Mouse (Mus musculus) ZHBTc4 (cell line): Measurements from ENCODE around the gene Cideb.

ENCODE experiments used
- DNase-seq: peaks from one replicate; pipeline ENCODE4 v3.0.0-alpha.2; 2011; ENCODE audit warnings: low read depth, low spot score

Cideb gene

DNA sequence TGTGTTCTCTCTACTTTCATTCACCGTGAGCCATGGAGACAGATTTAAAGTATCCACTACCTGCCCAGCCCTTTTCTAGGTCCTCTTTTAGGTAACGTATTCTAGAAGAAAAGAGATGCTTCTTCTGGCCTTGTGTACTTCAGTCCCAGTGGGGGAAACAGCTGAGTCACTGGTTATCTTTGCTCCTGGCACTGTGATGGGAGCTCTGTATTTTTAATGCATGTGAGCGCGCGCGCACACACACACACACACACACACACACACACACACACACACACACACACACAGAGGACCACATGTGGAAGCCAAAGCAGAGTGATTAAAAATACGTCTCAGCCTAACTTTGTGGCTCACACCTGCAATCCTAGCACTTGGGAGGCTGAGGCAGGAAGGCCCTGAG is 34.8 kb downstream of the Cideb start:
- DNase-seq, result no peak

- DNase-seq, result no peak
These were observed 35.8 kb downstream of the Cideb start for GRCm38 (mm10) chr14:55722438-55722945.

GRCm38 (mm10) chr14:55721700-55722437 is 36.4 kb downstream of the Cideb start, which contains the start of gene Rabggta:
TSS of gene Rabggta (minus strand) at chr14:55722263.
- peak; percentile 98 for DNase-seq

DNA sequence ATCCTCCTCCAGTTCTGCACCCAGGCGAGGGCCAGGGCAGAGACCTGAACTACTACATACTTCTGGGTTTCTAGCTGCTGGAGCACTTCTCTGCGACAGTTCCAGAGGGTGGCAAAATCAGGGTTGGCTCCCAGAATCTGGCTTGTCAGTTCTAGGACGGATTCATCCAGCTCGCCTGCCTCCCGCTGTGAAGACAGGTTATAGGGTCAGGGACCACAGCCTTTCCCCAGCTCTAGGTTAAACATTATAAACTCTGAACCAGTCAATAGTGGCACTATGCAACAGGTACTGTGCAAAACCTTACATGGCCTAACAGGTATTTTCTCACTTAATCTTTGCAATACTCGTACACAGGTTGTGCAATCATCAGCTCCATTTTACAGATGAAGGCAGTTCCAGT is 37.2 kb downstream of the Cideb start:
- no peak for DNase-seq

DNA sequence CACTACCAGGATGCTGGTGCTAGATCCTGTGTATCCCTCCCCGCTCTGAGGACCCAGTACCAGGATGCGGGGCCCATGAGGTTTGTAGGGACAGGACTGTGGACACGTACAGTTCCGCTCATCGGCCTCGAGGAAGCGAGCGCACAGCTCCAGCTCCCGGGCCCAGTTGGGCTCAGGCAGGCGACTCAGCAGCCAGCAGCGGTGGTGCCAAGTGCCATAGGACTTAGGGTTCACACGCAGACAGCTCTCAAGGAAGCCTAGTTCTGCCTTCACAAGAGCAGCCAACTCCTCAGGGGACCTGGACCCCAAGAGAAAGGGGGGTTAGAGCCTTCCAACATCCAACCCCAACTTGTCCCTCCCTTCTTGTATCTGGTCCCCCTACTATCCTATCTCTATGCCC is 37.6 kb downstream of the Cideb start:
- DNase-seq, result no peak

- peak; percentile 33 for DNase-seq
These were observed 38.5 kb downstream of the Cideb start for GRCm38 (mm10) chr14:55719737-55720136.

DNA sequence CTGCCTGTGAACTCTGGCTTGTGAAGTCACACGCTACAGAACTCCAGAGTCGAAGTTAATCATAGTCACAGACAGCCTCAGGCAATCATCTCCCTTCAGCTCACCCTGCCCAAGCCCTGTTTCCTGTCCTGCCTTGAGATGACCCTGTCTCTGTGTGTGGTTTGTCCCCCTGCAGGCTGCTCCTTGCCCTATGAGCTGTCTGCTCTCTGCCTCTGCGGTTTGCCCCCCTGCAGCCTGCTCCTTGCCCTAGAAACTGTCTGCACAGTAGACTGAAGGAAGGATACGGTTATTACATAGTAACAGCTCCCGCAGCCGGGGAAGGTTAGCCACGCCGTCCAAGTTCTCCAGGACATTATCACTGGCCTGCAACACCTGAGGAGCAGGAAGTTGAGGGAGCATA is 41.4 kb downstream of the Cideb start:
- no peak for DNase-seq

DNA sequence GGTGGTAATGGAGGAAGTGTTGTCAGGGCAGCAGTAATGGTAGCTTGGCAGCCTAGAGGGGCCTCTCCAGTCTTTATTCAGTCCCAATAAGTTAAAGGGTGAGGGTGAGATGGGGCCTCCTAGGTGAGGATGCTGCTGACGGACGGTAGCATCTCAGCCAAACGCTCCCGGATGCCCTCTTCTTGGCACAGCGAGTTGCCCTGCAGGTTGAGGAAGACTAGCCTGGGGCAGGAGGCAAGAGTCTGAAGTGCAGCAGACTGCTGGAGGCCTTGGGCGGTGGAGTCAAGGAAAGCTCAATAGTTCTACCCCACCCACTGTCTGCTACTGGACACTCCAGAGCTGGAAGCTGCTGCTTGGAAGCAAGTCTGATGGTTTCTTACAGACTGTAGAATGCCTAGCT is 42.0 kb downstream of the Cideb start:
- no peak for DNase-seq

- DNase-seq, result peak; percentile 51
These were observed 43.4 kb downstream of the Cideb start for GRCm38 (mm10) chr14:55714893-55715292.

DNA sequence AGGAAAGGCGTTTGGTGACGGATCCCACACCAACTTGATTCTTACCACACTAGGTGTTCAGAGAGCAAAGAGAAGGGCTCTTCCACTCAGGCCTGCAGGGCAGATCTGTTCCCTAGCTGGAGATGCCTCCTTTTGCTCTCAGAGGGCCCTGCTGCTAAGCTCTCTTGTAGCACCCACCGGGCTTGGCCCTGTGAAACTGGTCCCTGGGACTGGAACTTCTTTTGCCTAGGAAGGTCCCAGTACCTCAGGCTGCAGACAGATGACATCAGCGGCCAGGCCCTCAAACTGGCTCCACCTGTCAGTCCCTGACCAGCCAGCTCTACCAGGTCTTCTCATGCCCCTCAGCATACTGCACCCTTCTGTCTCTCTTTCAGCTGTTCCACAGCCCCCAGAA is 44.5 kb downstream of the Cideb start, which contains the start of gene Tgm1:
Tgm1 (minus strand) TSS at position 198 of the 394 bp plus-strand sequence.
- no peak for DNase-seq

GRCm38 (mm10) chr14:55713007-55713728 is 45.1 kb downstream of the Cideb start:
- peak; percentile 72 for DNase-seq

DNA sequence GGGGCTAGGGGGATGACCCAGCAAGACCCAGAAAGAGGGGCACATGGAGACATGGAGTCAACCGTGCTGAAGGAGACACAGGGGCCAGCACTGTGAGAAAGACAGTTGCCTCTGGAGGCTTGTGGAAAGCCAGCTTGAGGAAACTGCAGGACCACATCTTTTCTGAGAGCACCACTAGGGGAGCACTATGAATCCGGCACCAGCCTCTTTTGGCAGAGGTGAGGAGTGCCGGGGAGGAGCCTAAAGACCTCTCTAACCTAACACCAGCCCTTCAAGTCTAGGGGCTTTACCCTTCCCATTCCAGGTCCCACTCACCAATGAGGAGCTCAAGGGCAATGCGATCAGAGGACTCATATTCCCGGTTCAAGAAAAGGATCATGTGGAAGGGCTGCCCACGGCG is 46.5 kb downstream of the Cideb start:
- peak; percentile 63 for DNase-seq

DNA sequence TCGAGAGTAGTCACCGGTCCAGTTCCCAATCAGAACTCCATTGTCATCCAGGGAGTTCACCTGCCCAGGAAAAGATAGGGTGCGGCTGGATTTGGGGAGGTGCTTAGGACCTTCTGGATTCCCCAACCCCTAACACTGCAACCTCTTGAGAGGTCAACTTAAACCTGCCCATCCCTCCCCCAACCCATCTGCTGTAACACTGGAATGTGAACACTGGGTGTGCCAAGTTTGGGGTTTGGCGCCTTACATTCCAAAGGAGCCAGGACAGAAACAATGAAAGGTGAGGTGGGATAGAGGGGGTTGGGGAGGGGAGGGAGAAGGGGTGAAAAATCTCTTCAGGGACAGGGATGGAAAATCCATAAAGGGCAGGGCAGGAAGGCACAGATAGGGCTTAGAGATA is 48.7 kb downstream of the Cideb start:
- peak; percentile 94 for DNase-seq

DNA sequence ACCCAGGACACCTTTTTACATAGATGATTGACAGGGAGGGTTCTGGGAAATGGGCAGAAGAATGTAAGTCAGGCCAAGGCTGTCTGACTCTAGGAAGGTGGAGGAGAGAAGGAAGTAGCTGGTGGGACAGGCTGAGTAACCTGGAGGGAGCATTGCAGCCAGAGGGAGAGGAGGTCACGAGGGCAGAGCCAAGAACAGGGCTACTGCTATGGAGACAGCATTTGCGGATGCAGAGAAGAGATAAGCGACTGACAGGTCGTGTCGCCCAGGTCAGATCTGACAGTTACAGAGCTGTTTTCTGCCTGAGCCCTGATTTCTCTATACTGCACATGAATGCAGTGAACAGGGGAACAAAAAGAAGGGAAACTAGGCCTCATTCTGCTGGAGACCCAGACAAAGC is 50.9 kb downstream of the Cideb start:
- no peak for DNase-seq

DNA sequence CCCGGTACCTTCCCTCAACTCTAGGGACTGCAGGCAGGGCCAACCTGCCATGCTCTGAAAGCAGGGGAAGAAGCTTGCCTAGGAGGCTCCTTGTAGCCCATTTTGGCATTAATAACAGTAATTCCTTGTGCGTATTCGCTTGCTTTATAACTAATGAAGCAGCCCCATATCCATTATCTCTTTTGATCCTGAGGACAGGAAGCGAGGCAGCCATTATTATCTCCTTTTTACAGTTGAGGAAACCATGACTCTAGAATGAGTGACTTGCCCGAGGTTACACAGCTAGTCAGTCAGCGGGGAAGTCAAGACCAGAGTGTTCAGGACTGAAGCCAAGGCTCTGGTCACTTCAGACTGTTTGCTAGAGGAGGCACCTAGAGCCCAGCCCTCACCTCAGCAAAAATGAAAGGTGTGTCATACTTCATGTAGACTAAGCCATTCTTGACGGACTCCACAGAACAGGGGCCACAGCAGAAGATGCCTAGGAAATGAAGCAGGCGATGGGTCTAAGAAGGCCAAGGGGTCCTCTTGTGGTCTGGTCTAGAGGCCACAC is 52.1 kb downstream of the Cideb start:
- no peak for DNase-seq
